Mouse (Mus musculus) forebrain, embryonic 12.5 days (tissue): ENCODE data around the gene D11Wsu47e. TPM values are rescaled to one million over a fixed set of nuclear protein-coding genes. Genes with fewer than 3 reads are reported as not detected.

ENCODE experiments used
- ATAC-seq: fragments of 200-750 bp; cut with Nextera tagmentation; 2 replicates; pipeline ENCODE4 v1.8.0; 2017; ENCODE audit warnings: moderate TSS enrichment; ENCODE audit not compliant: low FRiP score
- H3K27ac ChIP-seq: fragments of 300-500 bp; sonication (generic); 2 replicates; pipeline ENCODE4 v1.5.1; 2016; ENCODE audit warnings: mild to moderate bottlenecking
- H3K27me3 ChIP-seq: fragments of 300-500 bp; sonication (generic); 2 replicates; pipeline ENCODE4 v1.6.1; 2016; ENCODE audit warnings: mild to moderate bottlenecking
- H3K36me3 ChIP-seq: fragments of 300-500 bp; sonication (generic); replicated peaks from 2 replicates; pipeline ENCODE4 v1.6.1; 2016; ENCODE audit warnings: mild to moderate bottlenecking
- H3K4me1 ChIP-seq: fragments of 300-500 bp; sonication (generic); 2 replicates; pipeline ENCODE4 v1.6.1; 2016
- H3K4me2 ChIP-seq: fragments of 300-500 bp; sonication (generic); 2 replicates; pipeline ENCODE4 v1.6.1; 2016; ENCODE audit warnings: mild to moderate bottlenecking, moderate library complexity
- H3K4me3 ChIP-seq: fragments of 300-500 bp; sonication (generic); replicated peaks from 2 replicates; pipeline ENCODE4 v1.5.1; 2016; ENCODE audit warnings: mild to moderate bottlenecking
- H3K9ac ChIP-seq: fragments of 300-500 bp; sonication (generic); 2 replicates; pipeline ENCODE4 v1.6.1; 2016; ENCODE audit warnings: mild to moderate bottlenecking
- H3K9me3 ChIP-seq: fragments of 300-500 bp; sonication (generic); 2 replicates; pipeline ENCODE4 v1.6.1; 2016
- WGBS: fragments of 180-500 bp; shearing (Covaris S2); methylation state at CpG from one replicate; pipeline ENCODE4 v1.1.7; 2016; 5-methylcytosine and 5-hydroxymethylcytosine counted together
- polyA plus RNA-seq: library from polyadenylated mRNA; unstranded; fragments of >200 nt; fragmentation: Nextera tagmentation; extraction: Ambion mirVana; gene quantifications from 2 replicates; pipeline ENCODE4 v1.2.1, GENCODE M21; 2016

The D11Wsu47e gene
- polyA plus RNA-seq, 1 experiment from 2014 or later, result 25.7 TPM

- Histone ChIP-seq H3K9me3 (no peaks in the 10 kb centered on the region), H3K27me3 (no peaks in the 10 kb centered on the region), H3K9ac (no peak overlapping the region), H3K4me3 (no peak overlapping the region), H3K27ac (no peak overlapping the region), H3K36me3 (peaks cover 39% of the 10 kb centered on the region), H3K4me2 (no peak overlapping the region), H3K4me1 (peaks cover 34% of the 10 kb centered on the region)
- ATAC-seq, result no peak
- 77% methylated on average over 3 of the region's 3 CpGs for WGBS
Observed at GRCm38 (mm10) chr11:113730879-113731278, 46.7 kb downstream of the D11Wsu47e start.

DNA sequence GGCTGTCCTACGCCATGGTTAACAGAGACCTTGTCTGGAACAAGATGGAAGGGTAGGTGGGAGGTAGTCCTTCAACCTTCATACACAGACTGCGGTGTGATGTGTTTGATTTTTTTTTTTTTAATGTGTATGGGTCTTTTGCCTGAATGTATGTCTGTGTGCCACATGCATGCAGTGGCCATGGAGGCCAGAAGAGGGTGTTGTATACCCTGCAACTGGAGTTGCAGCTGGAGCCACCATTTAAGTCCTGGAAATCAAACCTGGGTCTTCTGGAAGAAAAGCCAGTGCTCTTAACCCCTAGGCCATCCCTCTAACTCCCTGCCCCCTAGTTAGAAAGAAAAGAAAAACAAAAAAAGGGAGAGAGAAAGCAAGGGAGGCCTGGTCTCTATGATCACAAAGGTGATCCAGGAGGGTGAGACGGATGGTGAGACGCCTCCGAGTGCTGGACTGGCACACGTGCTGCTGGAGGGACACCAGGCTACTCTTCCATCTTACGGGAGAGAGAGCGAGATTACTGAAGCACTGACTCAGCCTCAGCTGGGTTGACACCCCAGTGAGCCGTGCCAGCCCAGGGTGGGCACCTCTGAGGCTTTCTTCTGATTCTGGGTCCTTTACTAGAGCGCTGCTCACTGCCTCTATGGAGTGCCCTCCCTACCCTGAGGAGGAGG, 47.9 kb downstream of the D11Wsu47e start:
- WGBS, result 93% methylated on average over 10 of the region's 10 CpGs
- H3K9me3 ChIP-seq, result no peaks in the 10 kb centered on the region
- H3K4me1 ChIP-seq, result peaks cover 40% of the 10 kb centered on the region
- no peak for ATAC-seq
- no peak overlapping the region for H3K4me2 ChIP-seq
- H3K27me3 ChIP-seq, result no peaks in the 10 kb centered on the region
- no peak overlapping the region for H3K4me3 ChIP-seq
- no peak overlapping the region for H3K9ac ChIP-seq
- H3K36me3 ChIP-seq, result peaks cover 32% of the 10 kb centered on the region
- H3K27ac ChIP-seq, result no peak overlapping the region

DNA sequence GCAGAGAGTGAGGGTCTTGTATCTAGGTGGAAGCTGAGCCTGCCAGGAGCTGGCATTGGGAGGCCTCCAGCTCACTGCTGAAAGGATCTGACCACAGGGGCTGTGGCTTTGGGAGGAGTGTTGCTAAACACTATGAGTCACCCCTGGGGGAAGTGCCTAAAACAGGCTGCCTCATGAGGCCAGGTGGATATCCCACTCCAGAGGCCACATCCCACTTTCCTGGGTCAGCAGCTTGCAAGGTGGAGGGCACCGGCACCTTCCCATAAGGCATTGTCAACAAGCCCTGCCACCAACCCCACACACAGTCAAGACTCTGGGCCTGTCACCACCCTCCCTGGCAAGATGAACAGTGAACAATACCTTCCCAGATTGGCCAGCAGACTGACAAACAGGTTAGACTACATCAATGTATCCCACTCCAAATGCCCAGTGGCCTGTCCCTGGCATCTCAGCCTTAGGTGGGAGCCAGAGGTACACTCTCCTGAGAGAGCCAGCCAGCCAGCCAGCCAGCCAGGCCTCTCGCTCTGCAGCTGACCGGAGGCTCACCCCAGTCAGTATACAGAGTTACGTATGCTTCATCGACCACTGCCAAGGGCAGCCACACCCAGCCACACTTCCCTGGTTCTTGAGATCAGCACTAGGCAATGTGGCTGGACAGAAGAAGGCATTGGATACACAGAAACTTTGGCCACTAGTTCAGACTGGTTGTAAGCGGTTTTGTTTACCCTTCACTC, 49.6 kb downstream of the D11Wsu47e start:
- no peak for ATAC-seq
- H3K27ac ChIP-seq, result no peak overlapping the region
- H3K4me1 ChIP-seq, result peaks cover 50% of the 10 kb centered on the region
- H3K9ac ChIP-seq, result no peak overlapping the region
- no peak overlapping the region for H3K4me2 ChIP-seq
- peaks cover 17% of the 10 kb centered on the region for H3K36me3 ChIP-seq
- no peaks in the 10 kb centered on the region for H3K27me3 ChIP-seq
- no peak overlapping the region for H3K4me3 ChIP-seq
- WGBS, result 62% methylated on average over 6 of the region's 6 CpGs
- H3K9me3 ChIP-seq, result no peaks in the 10 kb centered on the region

DNA sequence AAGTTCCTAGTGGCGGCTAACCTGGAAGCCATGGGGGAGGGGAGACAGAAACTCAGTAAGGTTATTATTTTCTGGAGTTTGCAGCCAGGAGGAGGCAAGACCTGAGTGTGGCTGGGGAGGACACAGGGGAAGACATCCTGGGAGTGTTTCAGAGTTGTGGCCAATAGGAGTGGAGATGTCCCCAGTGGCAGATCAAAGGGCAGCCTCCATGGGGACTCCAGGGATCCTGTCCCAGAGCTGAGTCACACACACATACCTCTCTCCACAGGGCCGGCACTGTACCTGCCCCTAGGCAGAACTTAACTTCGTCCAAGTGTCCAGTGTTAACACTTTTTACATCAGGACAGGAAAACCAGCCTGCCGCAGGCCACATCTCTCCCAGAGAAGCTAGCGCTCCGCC, 50.9 kb downstream of the D11Wsu47e start:
- no peak for ATAC-seq
- peaks cover 61% of the 10 kb centered on the region for H3K4me1 ChIP-seq

DNA sequence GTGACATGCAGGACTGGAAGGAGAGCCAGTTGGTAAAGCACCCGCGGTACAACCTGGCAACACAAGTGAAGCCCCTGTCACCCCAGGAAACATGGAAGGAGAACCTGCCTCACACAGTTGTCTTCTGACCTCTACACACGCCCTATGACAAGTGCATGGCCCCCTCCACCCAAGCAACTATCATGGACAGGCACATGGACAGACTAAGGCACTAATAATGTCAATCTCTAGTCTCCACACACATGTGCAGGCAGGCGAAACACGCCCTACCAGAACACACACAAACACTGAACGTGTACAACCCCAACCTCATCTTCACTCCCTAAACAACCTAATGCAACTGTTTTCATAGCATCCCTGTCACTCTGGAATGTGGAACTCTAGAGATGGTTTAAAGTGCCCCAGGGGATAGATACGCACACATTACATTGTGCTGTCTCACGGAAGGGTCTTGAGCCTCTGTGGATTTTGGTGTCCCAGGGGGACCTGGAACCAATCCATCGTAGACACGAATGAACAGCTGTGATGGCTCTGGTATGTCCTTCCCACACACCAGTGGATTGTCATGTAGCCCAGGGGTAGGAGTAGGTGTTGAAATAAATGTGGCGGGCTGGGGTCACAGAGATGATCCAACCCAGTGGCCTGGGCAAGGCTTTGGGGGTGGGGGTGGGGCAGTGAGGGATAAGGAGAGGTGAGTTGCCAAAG, 52.8 kb downstream of the D11Wsu47e start:
- H3K27ac ChIP-seq, result no peak overlapping the region
- no peak overlapping the region for H3K4me3 ChIP-seq
- 87% methylated on average over 11 of the region's 11 CpGs for WGBS
- H3K4me2 ChIP-seq, result no peak overlapping the region
- peaks cover 32% of the 10 kb centered on the region for H3K36me3 ChIP-seq
- H3K27me3 ChIP-seq, result no peaks in the 10 kb centered on the region
- ATAC-seq, result no peak
- no peaks in the 10 kb centered on the region for H3K9me3 ChIP-seq
- H3K9ac ChIP-seq, result no peak overlapping the region
- peaks cover 59% of the 10 kb centered on the region for H3K4me1 ChIP-seq

More for the DNA sequence above, 50.9 kb downstream of the D11Wsu47e start:
- Histone ChIP-seq H3K9ac (peak overlapping the region; percentile 12; the same call in 1 of the 2 replicates), H3K36me3 (peaks cover 15% of the 10 kb centered on the region), H3K27ac (no peak overlapping the region), H3K27me3 (no peaks in the 10 kb centered on the region), H3K4me2 (no peak overlapping the region), H3K4me3 (no peak overlapping the region), H3K9me3 (no peaks in the 10 kb centered on the region)
- WGBS, result 81% methylated on average over 6 of the region's 6 CpGs

DNA sequence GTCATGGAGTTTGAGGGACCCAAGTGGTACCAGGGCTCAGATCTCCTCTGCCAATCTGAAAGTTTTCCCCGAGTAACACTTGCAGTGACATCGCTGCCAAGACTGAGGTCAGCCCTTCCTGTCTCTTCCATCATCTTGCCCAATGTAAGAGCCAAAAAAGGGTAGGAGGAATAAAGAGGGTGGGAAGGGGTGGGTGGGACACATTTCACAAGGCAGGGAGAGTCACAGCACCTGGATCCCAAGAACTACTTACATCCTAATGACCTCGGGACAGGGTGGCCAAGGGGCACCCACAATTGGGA, 53.3 kb downstream of the D11Wsu47e start:
- H3K27me3 ChIP-seq, result no peaks in the 10 kb centered on the region
- H3K36me3 ChIP-seq, result peaks cover 37% of the 10 kb centered on the region
- no peak overlapping the region for H3K4me3 ChIP-seq
- WGBS, result 93% methylated on average over 3 of the region's 3 CpGs
- no peak overlapping the region for H3K4me2 ChIP-seq
- ATAC-seq, result no peak
- H3K27ac ChIP-seq, result no peak overlapping the region
- H3K4me1 ChIP-seq, result peaks cover 55% of the 10 kb centered on the region
- H3K9ac ChIP-seq, result no peak overlapping the region
- H3K9me3 ChIP-seq, result no peaks in the 10 kb centered on the region

- peaks cover 41% of the 10 kb centered on the region for H3K36me3 ChIP-seq
- no peak overlapping the region for H3K27ac ChIP-seq
- ATAC-seq, result no peak
- 85% methylated on average over 8 of the region's 8 CpGs for WGBS
- no peaks in the 10 kb centered on the region for H3K9me3 ChIP-seq
- H3K4me1 ChIP-seq, result peaks cover 55% of the 10 kb centered on the region
- H3K9ac ChIP-seq, result no peak overlapping the region
- no peak overlapping the region for H3K4me3 ChIP-seq
- no peak overlapping the region for H3K4me2 ChIP-seq
- H3K27me3 ChIP-seq, result no peaks in the 10 kb centered on the region
Observed at GRCm38 (mm10) chr11:113737912-113738311, 53.7 kb downstream of the D11Wsu47e start.

DNA sequence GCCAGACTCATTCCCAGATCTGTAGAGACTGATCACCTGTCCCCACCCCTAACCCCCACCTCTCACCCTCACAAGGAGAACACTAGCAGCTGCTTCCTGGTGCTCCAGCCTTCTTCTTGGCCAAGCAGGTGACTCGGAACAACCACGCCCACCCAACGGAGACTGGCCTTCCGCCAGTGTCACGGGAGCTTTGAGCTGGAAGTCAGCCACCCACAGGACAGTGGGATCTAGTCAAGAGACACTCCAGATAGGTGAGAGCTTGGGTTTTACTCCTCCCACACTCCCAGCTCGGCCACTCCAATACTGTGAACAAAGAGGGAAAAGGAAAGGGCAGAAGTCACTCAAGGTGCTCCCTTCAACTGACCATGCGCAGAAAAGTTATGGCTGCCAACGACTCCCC, 55.0 kb downstream of the D11Wsu47e start:
- Histone ChIP-seq H3K9me3 (no peaks in the 10 kb centered on the region), H3K4me2 (no peak overlapping the region), H3K27ac (no peak overlapping the region), H3K4me3 (no peak overlapping the region), H3K27me3 (no peaks in the 10 kb centered on the region), H3K9ac (peak overlapping the region; percentile 17; the same call in 1 of the 2 replicates), H3K4me1 (peaks cover 48% of the 10 kb centered on the region), H3K36me3 (peaks cover 52% of the 10 kb centered on the region)
- 88% methylated on average over 8 of the region's 8 CpGs for WGBS
- ATAC-seq, result no peak

DNA sequence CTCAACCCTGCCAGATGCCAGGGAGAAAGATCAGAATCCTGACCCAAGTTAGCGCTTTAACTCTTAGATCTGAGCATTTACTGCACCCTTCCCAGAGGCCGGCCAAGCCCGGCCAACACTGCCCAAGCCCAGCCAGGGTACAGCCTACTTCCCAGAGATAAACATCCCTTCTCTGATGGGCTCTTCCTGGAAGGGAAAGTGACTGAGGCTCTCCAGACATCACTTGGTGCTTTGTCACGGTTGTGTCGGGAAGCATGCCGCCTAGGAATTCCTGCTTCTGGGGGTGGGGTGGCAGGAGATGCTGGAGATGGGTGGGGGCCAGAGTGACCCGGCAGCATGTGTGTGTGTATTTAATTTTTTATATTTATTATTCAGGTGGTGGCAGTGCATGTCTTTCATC, 55.9 kb downstream of the D11Wsu47e start:
- Histone ChIP-seq H3K9ac (no peak overlapping the region), H3K4me2 (no peak overlapping the region), H3K4me1 (peaks cover 39% of the 10 kb centered on the region), H3K4me3 (no peak overlapping the region), H3K9me3 (no peaks in the 10 kb centered on the region), H3K36me3 (peaks cover 56% of the 10 kb centered on the region), H3K27ac (no peak overlapping the region), H3K27me3 (no peaks in the 10 kb centered on the region)
- ATAC-seq, result no peak
- 89% methylated on average over 7 of the region's 7 CpGs for WGBS

- no peak overlapping the region for H3K4me2 ChIP-seq
- H3K4me1 ChIP-seq, result peaks cover 43% of the 10 kb centered on the region
- H3K9ac ChIP-seq, result no peak overlapping the region
- no peak for ATAC-seq
- H3K27me3 ChIP-seq, result no peaks in the 10 kb centered on the region
- no peak overlapping the region for H3K4me3 ChIP-seq
- no peak overlapping the region for H3K27ac ChIP-seq
- H3K9me3 ChIP-seq, result no peaks in the 10 kb centered on the region
- H3K36me3 ChIP-seq, result peaks cover 60% of the 10 kb centered on the region
- WGBS, result 94% methylated on average over 1 of the region's 1 CpGs
Observed at GRCm38 (mm10) chr11:113742998-113743397, 58.8 kb downstream of the D11Wsu47e start.
